Mouse (Mus musculus) megakaryocyte, adult 5-6 weeks (primary cell): ENCODE measurements around the gene Gclm. TPM values are rescaled to one million over a fixed set of nuclear protein-coding genes. Genes with fewer than 3 reads are reported as not detected.
"Not testable (repeated sequence)": the region's sequence is repeated elsewhere in the genome, so short reads cannot be mapped to it uniquely, and the experiment has no call there.

Experiments
- ATAC-seq: 2 replicates; pipeline ENCODE4 v1.8.0; 2016; ENCODE audit warnings: mild to moderate bottlenecking, inconsistent platforms; ENCODE audit not compliant: poor library complexity, severe bottlenecking
- total RNA-seq, 2 experiments: library from RNA; stranded (forward) in 1 of 2; stranded (reverse) in 1 of 2; fragments of 153-499, 151-499 nt in 1 of 2; fragments of 221-1000, 200-1000 nt in 1 of 2; gene quantifications; 2 replicates each; pipeline versions ENCODE4 v1.2.3 to v1.2.4; 2015 to 2017

Gclm gene
- total RNA-seq, 2 experiments from 2014 or later: 20.2 to 67.7 TPM

DNA sequence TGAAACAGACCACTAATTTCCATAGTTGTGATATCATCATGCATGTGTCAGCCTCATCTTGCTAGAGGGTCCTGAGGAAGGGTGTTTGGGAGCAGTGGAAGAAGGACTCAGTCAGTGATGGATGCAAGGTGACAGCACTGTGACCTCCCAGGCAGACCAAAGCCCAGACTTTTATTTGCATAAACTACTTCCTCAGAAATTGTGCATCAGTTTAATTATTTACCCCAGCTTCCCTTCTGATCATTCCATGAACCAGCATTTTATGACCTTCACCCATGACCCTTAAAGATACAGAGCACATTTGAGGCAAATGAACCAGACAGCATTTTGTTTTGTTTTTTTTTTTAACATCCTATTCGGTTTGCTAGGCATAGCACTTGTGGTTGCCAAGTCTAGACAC lies 9.6 kb upstream of the Gclm start:
- ATAC-seq: no peak

- ATAC-seq: no peak
Observed at GRCm38 (mm10) chr3:122242876-122243275, 2.5 kb upstream of the Gclm start.

DNA sequence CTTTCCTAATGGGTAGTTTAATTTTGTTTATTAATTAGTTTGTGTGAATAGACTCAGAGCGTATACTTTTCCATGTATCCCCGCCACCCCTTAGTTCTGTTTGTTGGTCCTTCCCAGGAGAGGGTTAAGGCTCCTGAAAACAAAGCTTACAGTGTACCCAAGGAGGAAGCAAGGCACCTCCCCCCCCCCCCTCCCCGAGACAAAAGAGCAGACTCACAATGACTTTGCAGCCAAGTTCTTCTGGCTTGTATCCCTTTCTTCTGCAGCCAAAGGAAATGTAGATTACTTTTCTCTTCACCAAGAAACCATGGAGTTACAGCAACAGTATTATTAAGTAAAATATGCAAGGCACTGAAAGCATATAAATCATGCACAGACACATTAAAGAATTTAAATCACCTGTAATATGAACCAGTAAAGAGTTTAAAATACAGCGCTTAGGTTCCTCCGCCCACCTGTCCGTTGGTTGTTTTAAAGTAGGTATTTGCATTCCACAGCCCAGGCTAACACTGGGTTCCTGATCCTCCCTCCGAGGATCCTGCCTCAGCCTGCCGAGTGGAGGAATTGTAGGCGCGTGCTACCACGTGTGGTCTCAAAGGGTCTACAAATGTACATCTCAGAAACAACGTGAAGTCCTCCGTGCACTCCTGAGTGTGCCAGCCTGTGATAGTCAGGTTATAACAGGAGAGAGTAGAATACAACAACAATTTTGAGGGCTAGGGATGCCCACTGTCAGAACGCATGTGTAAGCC lies 1.8 kb upstream of the Gclm start:
- ATAC-seq: 0 out of 2 replicates have a peak, but pooled peaks have one; percentile 17

GRCm38 (mm10) chr3:122244759-122245158 lies 598 bp upstream of the Gclm start:
- no peak for ATAC-seq

- ATAC-seq: peak; percentile 53
Observed at GRCm38 (mm10) chr3:122245878-122246332, 548 bp downstream of the Gclm start.

- no peak for ATAC-seq
Observed at GRCm38 (mm10) chr3:122246406-122246805, 1.0 kb downstream of the Gclm start.

- ATAC-seq: peak; percentile 5; the same call in 1 of the 2 replicates
Observed at GRCm38 (mm10) chr3:122246986-122247767, 1.8 kb downstream of the Gclm start.

- no peak for ATAC-seq
Observed at GRCm38 (mm10) chr3:122247768-122248100, 2.4 kb downstream of the Gclm start.

- no peak for ATAC-seq
Observed at GRCm38 (mm10) chr3:122252466-122253253, 7.3 kb downstream of the Gclm start.

DNA sequence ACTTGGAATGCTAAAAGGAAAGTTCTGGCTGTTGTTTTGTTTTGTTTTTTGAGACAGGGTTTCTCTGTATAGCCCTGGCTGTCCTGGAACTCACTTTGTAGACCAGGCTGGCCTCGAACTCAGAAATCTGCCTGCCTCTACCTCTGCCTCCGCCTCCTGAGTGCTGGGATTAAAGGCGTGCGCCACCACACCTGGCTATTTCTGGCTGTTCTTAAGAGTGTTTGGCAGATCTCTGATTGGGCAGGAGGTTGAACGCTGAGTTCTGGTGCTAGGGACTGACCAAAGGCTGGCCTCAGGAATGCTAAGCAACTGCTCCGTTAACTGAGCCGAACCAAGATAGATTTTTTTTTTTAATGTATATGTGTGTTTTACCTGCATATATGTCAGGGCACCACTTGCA lies 8.7 kb downstream of the Gclm start:
- ATAC-seq: not testable (repeated sequence)

- ATAC-seq: no peak
Observed at GRCm38 (mm10) chr3:122269986-122270385, 24.6 kb downstream of the Gclm start.

DNA sequence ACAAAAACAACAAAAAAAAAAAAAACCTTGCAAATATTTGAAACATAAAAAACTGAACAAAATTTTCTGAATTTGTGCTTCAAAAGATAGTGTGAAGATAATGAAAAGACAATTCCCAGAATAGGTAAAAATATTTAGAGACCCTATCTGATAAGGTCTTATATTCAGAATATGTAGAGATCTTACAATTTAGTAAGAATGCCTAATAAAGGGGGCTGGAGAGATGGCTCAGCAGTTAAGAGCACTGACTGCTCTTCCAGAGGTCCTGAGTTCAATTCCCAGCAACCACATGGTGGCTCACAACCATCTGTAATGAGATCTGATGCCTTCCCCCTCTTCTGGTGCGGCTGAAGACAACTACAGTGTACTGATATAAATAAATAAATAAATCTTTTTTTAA lies 27.2 kb downstream of the Gclm start:
- ATAC-seq: not testable (repeated sequence)

GRCm38 (mm10) chr3:122273407-122274240 lies 28.3 kb downstream of the Gclm start:
- peak; percentile 79 for ATAC-seq

DNA sequence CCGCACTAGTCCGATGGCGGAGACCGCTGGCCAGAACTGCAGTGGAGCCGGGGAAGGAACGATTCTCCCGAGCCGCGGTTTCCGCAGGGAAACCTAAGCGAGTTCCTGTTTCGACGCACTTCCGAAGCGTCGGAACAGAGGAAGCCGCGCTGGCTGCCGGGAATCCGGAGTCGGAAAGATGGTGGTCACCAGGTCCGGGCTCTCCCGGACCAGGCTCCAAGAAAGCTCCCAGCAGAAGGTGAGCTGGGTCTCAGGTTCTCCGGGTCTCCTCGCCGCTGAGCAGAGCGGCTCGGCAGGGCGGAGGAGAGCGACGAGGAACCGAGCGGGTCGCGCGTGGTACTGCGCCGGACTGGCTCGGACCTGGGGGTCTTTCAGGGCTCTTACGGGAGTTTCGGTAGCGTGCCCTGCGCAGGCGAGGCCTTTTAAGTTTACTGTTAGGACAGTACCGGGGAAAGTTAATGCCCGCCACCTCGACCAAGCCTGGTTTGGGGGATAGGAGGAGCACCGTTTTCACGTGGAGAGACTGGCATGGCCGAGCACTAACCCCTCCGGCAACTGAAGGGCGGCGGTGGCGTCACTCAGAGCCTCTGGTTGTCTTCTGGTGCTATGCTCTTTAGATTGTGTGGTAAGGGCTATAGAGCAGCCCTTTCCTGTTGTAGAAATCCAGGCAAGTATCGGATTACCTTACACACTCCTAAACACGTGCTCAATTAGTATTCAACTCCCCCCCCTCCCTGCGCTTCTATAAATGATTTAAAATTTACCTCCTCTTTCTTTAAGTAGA lies 29.1 kb downstream of the Gclm start, which contains the start of gene Dnttip2:
Gene Dnttip2, plus strand, starts transcription at position 148 of the 784 bp plus-strand sequence.
- peak; percentile 92 for ATAC-seq

GRCm38 (mm10) chr3:122275111-122275510 lies 29.8 kb downstream of the Gclm start:
- ATAC-seq: no peak

- peak; percentile 17; the same call in 1 of the 2 replicates for ATAC-seq
Observed at GRCm38 (mm10) chr3:122287195-122287594, 41.8 kb downstream of the Gclm start.

- ATAC-seq: no peak
Observed at GRCm38 (mm10) chr3:122288613-122289195, 43.3 kb downstream of the Gclm start.

DNA sequence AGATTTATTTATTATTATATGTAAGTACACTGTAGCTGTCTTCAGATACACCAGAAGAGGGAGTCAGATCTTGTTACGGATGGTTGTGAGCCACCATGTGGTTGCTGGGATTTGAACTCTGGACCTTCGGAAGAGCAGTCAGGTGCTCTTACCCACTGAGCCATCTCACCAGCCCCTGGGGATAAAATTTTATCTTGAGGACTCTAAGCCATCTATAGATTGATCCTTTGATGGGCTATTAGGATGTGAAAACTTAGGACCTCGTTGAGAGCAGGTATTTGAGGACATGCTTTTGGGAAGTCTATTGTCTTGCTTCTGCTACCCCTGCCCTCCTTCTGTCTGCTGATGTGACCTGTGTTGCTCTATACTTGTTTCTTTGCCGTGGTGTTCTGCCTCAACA lies 44.0 kb downstream of the Gclm start:
- ATAC-seq: not testable (repeated sequence)

GRCm38 (mm10) chr3:122290696-122291095 lies 45.3 kb downstream of the Gclm start:
- ATAC-seq: peak; percentile 65
